Mouse (Mus musculus): ENCODE measurements around the gene Ros1. TPM values are rescaled to one million over a fixed set of nuclear protein-coding genes. Genes with fewer than 3 reads are reported as not detected.
A peak's percentile ranks its signal among the peaks of the same experiment; 100 is the strongest.

Ros1 gene
- polyA plus RNA-seq (2016; fragmentation: Nextera tagmentation; extraction: Ambion mirVana): not detected in 2 replicates

DNA sequence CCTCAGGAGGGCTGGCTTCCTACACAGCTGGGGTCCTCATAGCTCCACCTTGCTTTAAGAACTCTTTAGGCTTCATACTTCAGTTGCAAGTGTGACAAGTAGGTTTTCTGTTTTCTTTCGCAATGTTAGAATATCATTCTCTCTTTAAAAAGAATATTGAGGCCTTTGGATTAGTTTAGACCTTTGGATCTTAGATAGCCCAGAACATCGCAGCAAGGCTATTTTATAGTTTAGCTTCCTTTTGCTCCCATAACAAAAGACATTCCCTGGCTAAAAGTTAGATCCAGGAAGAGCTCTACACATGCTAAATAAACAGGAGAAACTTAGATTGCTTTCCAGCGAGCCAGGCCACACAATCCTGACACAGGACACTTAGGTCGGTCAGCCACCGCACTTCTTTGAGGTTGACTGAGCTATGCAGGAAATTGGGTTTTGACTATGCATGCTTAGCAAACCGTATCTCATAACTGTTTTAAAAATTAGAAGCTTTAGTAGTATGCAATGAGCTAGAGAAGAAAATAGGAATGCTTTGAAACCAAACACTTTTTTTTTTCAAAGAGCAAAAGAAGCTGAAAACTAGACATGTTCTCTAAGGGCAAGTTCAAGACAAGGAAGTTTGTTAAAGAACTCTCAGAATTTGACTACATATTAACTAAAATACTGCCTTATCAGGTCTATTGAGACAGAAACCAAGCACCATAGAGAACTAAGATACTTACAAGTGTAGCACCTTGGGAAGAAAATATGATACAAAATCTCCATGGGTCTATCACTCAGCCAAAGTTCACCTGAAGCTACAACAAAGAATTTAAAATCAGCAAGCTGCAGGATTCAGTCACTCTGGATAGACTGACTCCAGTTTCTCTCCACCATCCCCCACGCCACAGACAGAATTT, at the start of gene Ros1:
Ros1 (minus strand) TSS at position 288 of the 896 bp plus-strand sequence.
- Histone ChIP-seq H3K27ac (replicated peaks) (no peak within 1 kb of the TSS), H3K27me3 (replicated peaks; ENCODE audit: low read depth, poor library complexity, severe bottlenecking) (no peaks in the 10 kb centered on the region), H3K4me1 (no peaks in the 10 kb centered on the region), H3K36me3 (replicated peaks) (no peaks in the 10 kb centered on the region), H3K9me3 (no peaks in the 10 kb centered on the region), H3K4me3 (no peak within 1 kb of the TSS)
- DNase-seq (ENCODE audit: low spot score): no peak
- WGBS: 85% methylated on average over 7 of the region's 7 CpGs

DNA sequence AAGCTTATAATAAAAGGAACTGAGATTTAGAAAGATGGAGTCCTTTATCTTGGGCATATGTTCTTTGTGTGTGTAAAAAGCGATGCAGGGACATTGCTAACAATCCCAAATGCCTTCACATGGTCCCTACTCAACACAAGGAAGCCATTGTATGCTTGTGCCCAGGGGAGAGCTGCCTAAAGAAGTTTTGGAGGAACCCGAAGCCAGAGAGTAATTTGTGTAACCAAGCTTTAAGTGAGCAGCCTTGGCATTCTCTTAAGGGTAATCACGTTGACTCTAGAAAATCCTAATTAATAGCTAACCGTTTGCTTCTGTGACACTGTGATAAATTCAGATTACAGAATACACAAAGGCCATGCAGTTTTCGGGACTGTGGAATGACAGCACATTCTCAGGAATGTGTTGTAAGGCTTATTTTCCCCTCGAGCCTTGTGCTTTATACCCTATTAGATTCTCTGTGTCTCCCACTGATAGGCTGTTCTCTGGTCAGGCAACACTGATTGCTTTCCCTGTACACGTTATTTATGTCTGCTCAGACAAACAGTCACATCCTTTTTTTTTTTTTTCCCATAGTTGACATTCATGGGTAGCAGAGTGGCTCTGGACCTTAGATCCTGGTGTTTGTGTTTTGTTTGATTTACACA, 47.8 kb upstream of the Ros1 start:
- no peak overlapping the region for H3K4me3 ChIP-seq
- no peaks in the 10 kb centered on the region for H3K36me3 ChIP-seq (replicated peaks)
- no peaks in the 10 kb centered on the region for H3K27me3 ChIP-seq (replicated peaks; ENCODE audit: low read depth, poor library complexity, severe bottlenecking)
- H3K9me3 ChIP-seq: no peaks in the 10 kb centered on the region
- H3K27ac ChIP-seq (replicated peaks): no peak overlapping the region
- peaks cover 8% of the 10 kb centered on the region; the same call in 1 of the 2 replicates for H3K4me1 ChIP-seq
- DNase-seq (ENCODE audit: low spot score): no peak
- 37% methylated on average over 7 of the region's 7 CpGs for WGBS

DNA sequence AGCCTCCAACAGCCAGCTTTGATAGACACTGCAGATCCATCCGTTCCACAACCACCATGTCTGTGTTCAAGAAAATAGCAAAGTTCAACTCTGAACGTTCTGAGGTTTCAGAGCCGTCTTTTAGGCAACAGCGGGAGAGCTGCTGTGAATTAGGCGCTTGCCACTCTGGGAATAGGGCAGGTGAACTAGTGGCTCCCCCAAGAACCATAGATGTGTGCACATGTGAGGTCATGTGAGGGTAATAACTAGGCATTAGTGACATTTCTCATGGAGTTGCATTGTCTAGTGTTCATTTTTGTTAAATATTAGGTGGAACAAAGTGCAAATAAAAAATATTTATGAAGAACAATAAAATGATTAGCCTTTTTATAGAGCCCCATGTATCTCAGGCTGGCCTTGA, 47.0 kb upstream of the Ros1 start:
- Histone ChIP-seq H3K4me1 (peaks cover 8% of the 10 kb centered on the region; the same call in 1 of the 2 replicates), H3K36me3 (replicated peaks) (no peaks in the 10 kb centered on the region), H3K27ac (replicated peaks) (no peak overlapping the region), H3K27me3 (replicated peaks; ENCODE audit: low read depth, poor library complexity, severe bottlenecking) (no peaks in the 10 kb centered on the region), H3K9me3 (no peaks in the 10 kb centered on the region), H3K4me3 (no peak overlapping the region)
- WGBS: 90% methylated on average over 5 of the region's 5 CpGs
- no peak for DNase-seq (ENCODE audit: low spot score)

DNA sequence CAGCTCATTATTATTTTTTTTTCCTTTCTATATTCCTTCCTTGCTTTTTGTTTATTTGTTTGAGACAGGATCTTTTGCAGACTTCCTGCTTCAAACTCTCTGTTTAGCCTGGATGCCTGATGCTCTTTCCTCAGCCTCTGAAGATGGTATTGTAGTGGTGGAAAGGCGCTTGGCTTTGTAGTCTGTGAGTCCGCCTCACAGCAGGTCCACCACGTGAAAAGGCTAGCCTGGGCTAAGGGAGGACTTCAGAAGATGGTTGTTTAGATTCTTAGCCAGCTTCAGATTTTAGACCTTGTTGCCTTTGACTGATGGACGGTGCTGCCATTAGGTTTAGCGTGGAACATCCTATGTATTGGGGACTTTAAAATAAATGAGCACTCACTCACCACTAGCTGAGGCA, 40.4 kb upstream of the Ros1 start:
- H3K4me3 ChIP-seq: peak overlapping the region; percentile 80
- peaks cover 12% of the 10 kb centered on the region for H3K4me1 ChIP-seq
- H3K36me3 ChIP-seq (replicated peaks): 0 out of 2 replicates have a peak, but pooled peaks cover 7% of the 10 kb centered on the region
- H3K27me3 ChIP-seq (replicated peaks; ENCODE audit: low read depth, poor library complexity, severe bottlenecking): peaks cover 7% of the 10 kb centered on the region; the same call in 1 of the 2 replicates
- no peak for DNase-seq (ENCODE audit: low spot score)
- no peaks in the 10 kb centered on the region for H3K9me3 ChIP-seq
- no peak overlapping the region for H3K27ac ChIP-seq (replicated peaks)
- WGBS: 85% methylated on average over 5 of the region's 5 CpGs

DNA sequence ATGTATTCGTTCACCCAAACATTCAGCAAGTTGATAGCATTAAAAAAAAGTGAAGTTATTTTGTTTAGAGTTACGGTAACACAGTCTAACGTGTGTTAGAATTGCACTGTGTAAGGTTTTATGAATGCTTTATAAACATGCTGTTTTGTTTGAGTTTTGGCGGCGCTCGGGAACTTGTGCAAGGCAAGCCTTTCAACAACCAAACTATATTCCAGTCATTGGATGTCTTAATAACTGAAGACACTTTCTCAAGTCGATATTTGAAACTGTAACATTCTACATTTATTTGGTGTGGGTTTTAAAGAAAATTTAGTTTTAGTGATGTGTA, 39.6 kb upstream of the Ros1 start:
- H3K27ac ChIP-seq (replicated peaks): peak overlapping the region; percentile 91
- peaks cover 12% of the 10 kb centered on the region for H3K4me1 ChIP-seq
- no peak for DNase-seq (ENCODE audit: low spot score)
- peak overlapping the region; percentile 80 for H3K4me3 ChIP-seq
- no peaks in the 10 kb centered on the region for H3K9me3 ChIP-seq
- peaks cover 7% of the 10 kb centered on the region; the same call in 1 of the 2 replicates for H3K27me3 ChIP-seq (replicated peaks; ENCODE audit: low read depth, poor library complexity, severe bottlenecking)
- WGBS: 28% methylated on average over 7 of the region's 7 CpGs
- 0 out of 2 replicates have a peak, but pooled peaks cover 7% of the 10 kb centered on the region for H3K36me3 ChIP-seq (replicated peaks)

DNA sequence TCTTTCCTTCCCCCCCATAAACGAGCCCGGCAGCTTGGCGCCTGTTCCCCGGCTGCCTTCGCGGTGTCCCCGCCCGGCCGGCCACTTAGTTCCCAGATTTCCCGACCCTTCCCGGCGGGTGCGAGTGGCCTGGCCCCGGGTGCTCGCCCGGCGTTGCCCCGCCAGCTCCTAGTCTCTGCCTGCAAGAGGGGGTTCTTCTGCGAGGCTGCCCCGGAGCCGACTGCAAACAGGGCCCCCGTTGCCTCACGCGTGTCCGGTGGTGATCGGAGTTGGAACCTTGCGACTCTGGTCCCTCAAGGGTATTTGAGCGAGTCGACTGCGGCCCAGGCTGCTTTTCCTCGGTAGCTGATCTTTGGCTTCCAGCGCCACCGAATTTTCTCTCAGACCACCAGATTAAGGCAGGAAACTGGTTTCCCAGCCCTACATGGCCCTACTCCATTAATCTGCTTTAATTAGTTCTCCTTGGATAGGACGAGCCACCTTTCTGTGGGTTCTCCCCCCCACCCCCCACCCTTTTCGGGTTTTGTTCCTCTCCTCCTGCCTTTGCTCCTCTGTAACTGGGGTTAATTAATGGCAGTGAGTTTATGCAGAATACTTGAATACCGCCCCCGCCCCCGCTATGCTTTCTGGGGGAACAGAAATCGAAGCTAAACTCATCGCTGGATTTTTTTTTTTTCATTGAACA, 39.1 kb upstream of the Ros1 start:
- peak; percentile 74 for DNase-seq (ENCODE audit: low spot score)
- peaks cover 7% of the 10 kb centered on the region; the same call in 1 of the 2 replicates for H3K27me3 ChIP-seq (replicated peaks; ENCODE audit: low read depth, poor library complexity, severe bottlenecking)
- peaks cover 12% of the 10 kb centered on the region for H3K4me1 ChIP-seq
- H3K4me3 ChIP-seq: peak overlapping the region; percentile 80
- H3K9me3 ChIP-seq: no peaks in the 10 kb centered on the region
- under 1% methylated on average over 40 of the region's 40 CpGs for WGBS
- peak overlapping the region; percentile 91 for H3K27ac ChIP-seq (replicated peaks)
- 0 out of 2 replicates have a peak, but pooled peaks cover 7% of the 10 kb centered on the region for H3K36me3 ChIP-seq (replicated peaks)

DNA sequence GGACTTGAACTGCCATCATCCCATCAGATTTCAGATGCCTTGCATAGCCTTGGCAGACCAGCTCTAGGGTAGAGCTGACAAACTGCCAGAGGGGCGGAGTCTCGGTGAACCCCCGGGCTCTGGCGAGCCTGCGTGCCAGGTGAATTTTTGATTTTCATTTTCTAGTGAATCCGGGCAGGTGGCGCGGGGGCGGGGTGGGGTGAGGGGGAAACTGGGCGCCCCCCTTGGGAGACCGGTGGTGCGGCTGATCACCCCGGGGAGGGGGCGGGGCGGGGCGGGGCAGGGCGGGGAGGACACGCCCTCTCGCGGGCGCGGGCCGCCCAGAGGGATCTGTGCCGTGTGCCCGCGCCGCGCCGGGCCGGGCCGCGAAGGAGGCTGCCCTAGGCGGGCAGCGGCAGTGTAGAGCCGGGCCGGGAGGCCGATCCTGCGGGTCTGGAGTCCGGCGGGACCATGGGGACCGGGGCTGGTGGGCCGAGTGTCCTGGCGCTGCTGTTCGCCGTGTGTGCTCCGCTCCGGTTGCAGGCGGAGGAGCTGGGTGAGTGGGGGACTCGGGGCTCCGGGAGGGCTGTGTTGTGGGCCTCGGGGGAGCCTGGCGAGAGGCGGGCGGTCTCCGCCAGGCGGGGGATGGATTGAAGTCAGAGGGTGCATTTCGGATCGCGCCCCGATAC, 38.4 kb upstream of the Ros1 start, which contains the start of gene Dcbld1:
Dcbld1 (plus strand) TSS at position 319 of the 668 bp plus-strand sequence.
- 0 out of 2 replicates have a peak, but pooled peaks cover 7% of the 10 kb centered on the region for H3K36me3 ChIP-seq (replicated peaks)
- DNase-seq (ENCODE audit: low spot score): peak; percentile 82
- peak within 1 kb of the TSS; percentile 91 for H3K27ac ChIP-seq (replicated peaks)
- WGBS: under 1% methylated on average over 60 of the region's 60 CpGs
- peaks cover 7% of the 10 kb centered on the region; the same call in 1 of the 2 replicates for H3K27me3 ChIP-seq (replicated peaks; ENCODE audit: low read depth, poor library complexity, severe bottlenecking)
- H3K9me3 ChIP-seq: no peaks in the 10 kb centered on the region
- H3K4me3 ChIP-seq: peak within 1 kb of the TSS; percentile 80
- H3K4me1 ChIP-seq: peaks cover 12% of the 10 kb centered on the region

DNA sequence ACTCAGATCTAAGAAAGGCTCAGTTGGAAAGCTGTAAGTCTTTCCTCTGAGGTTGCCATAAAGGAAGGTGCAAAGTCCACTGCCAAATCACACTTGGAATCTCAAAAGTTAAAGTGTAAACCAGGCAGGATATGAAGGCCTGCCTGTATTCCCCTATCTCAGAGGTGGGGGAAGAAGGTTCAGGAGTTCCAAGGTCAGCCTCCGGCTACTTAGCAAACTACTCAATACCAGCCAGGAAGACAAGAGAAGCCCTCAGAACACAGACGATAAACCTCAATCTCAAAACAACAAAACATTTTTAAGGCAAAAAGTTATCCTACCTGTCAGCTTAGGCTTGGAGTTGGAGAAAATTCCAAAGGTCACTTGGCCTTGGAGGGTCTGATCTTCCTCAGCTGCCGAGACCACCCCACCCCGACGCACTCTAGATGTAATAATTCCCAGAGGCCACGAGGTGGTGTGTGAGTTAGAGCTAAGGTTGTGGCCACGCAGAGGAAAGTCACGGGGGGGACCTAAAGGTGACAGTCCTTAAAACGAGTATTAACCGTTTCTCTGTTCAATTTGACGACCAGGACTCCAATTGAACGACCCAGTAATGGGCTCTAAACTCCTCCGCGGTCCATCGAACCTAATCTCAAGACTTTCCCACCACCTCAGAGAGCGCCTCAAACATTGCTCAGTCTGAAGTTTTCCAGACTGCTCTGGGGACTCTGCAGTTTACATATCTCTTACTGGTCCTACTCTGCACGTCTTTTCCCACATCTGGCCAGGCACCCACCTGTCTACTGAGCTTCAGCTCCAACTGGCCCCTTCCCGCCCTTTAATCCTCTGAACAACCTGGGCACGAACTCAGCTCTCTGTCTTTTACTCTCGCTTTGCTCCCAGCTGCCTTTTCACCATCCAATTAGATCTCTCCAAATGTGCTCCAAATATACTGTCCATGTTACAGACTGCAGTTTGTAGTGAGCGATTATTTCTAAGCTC, 37.4 kb upstream of the Ros1 start:
- WGBS: 16% methylated on average over 21 of the region's 21 CpGs

DNA sequence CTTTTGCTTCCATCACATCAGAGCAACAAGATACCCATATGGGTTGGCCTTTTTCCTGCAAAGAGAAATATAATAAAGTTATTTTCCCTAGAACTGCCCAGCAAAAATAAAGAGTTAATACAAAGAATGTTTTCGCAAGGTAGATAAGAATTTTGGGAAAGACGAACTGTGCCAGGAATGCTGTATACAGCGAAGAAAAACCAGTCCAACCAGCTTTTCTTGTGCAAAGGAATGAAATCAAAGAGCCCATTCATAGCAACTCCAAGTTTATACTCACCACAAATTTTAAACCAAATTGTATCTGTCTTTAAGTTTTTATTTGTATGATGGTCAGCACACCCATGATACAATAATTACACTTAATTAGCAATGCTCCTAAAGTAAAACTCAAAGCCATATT, 24.6 kb upstream of the Ros1 start:
- Histone ChIP-seq H3K9me3 (no peaks in the 10 kb centered on the region), H3K36me3 (replicated peaks) (no peaks in the 10 kb centered on the region), H3K27ac (replicated peaks) (no peak overlapping the region), H3K4me1 (peaks cover 8% of the 10 kb centered on the region; the same call in 1 of the 2 replicates), H3K4me3 (no peak overlapping the region), H3K27me3 (replicated peaks; ENCODE audit: low read depth, poor library complexity, severe bottlenecking) (no peaks in the 10 kb centered on the region)
- WGBS: 73% methylated on average over 3 of the region's 3 CpGs
- DNase-seq (ENCODE audit: low spot score): no peak

More for the DNA sequence above, 37.4 kb upstream of the Ros1 start:
- peak; percentile 46 for DNase-seq (ENCODE audit: low spot score)
- Histone ChIP-seq H3K27ac (replicated peaks) (no peak overlapping the region), H3K4me3 (peak overlapping the region; percentile 80), H3K27me3 (replicated peaks; ENCODE audit: low read depth, poor library complexity, severe bottlenecking) (peaks cover 7% of the 10 kb centered on the region; the same call in 1 of the 2 replicates), H3K4me1 (peaks cover 12% of the 10 kb centered on the region), H3K9me3 (no peaks in the 10 kb centered on the region), H3K36me3 (replicated peaks) (0 out of 2 replicates have a peak, but pooled peaks cover 7% of the 10 kb centered on the region)

DNA sequence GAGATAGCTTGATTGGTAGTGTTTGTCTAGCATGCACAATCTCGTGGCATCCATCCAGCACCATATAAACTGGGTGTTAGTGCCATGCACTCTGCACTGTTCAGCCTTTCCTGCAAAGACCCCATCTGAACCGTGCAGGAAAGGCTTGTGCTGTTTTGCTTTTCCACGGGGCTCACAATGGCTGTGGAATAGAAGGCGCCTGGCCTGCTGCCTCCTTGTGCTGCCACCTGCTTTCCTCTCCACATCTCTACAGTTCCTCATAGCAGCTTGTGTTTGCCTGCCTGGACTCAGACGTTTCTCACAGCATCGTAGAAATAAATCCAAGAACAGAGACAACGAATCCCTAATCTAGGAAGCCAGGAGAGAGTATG, 22.5 kb upstream of the Ros1 start:
- no peaks in the 10 kb centered on the region for H3K9me3 ChIP-seq
- peaks cover 8% of the 10 kb centered on the region; the same call in 1 of the 2 replicates for H3K4me1 ChIP-seq
- H3K36me3 ChIP-seq (replicated peaks): no peaks in the 10 kb centered on the region
- WGBS: 54% methylated on average over 7 of the region's 7 CpGs
- H3K27ac ChIP-seq (replicated peaks): no peak overlapping the region
- DNase-seq (ENCODE audit: low spot score): no peak
- H3K4me3 ChIP-seq: no peak overlapping the region
- H3K27me3 ChIP-seq (replicated peaks; ENCODE audit: low read depth, poor library complexity, severe bottlenecking): no peaks in the 10 kb centered on the region
